Mouse (Mus musculus) cerebellum, postnatal 14 days (tissue): Measurements from ENCODE around the gene Armc12.

ENCODE experiments used
- DNase-seq, 2 experiments: peaks; one replicate each; pipeline ENCODE4 v3.0.0; 2021; ENCODE audit warnings: mixed read lengths in 2 of 2

Gene Armc12

GRCm38 (mm10) chr17:28513844-28514243 lies 16.8 kb upstream of the Armc12 start:
- DNase-seq = no peak

GRCm38 (mm10) chr17:28514555-28514954 lies 16.1 kb upstream of the Armc12 start:
- no peak for DNase-seq

GRCm38 (mm10) chr17:28515431-28516341 lies 14.9 kb upstream of the Armc12 start:
- no peak for DNase-seq

GRCm38 (mm10) chr17:28516881-28517280 lies 13.7 kb upstream of the Armc12 start:
- no peak for DNase-seq

GRCm38 (mm10) chr17:28517441-28517955 lies 13.1 kb upstream of the Armc12 start, which contains the start of gene Fkbp5:
Gene Fkbp5, minus strand, starts transcription at chr17:28517527.
- peak in 1 of 2 experiments; percentile 61 for DNase-seq

- DNase-seq = peak; percentile 83 to 84
Measured at GRCm38 (mm10) chr17:28517956-28518614, 12.5 kb upstream of the Armc12 start.

- no peak for DNase-seq
Measured at GRCm38 (mm10) chr17:28518615-28519071, 12.0 kb upstream of the Armc12 start.

- DNase-seq = no peak
Measured at GRCm38 (mm10) chr17:28519827-28520226, 10.8 kb upstream of the Armc12 start.

GRCm38 (mm10) chr17:28520561-28520960 lies 10.0 kb upstream of the Armc12 start:
- DNase-seq = no peak

GRCm38 (mm10) chr17:28521071-28521726 lies 9.4 kb upstream of the Armc12 start:
- DNase-seq = no peak

GRCm38 (mm10) chr17:28521920-28522319 lies 8.7 kb upstream of the Armc12 start:
- no peak for DNase-seq

GRCm38 (mm10) chr17:28522623-28523354 lies 7.8 kb upstream of the Armc12 start:
- DNase-seq = peak; percentile 92 to 96

- DNase-seq = no peak
Measured at GRCm38 (mm10) chr17:28523355-28524008, 7.1 kb upstream of the Armc12 start.

GRCm38 (mm10) chr17:28524009-28524695 lies 6.5 kb upstream of the Armc12 start:
- no peak for DNase-seq

GRCm38 (mm10) chr17:28524831-28525430 lies 5.7 kb upstream of the Armc12 start:
- DNase-seq = no peak

- DNase-seq = no peak
Measured at GRCm38 (mm10) chr17:28527184-28528042, 3.2 kb upstream of the Armc12 start.

- peak; percentile 94 for DNase-seq
Measured at GRCm38 (mm10) chr17:28528043-28528351, 2.6 kb upstream of the Armc12 start.

- DNase-seq = no peak
Measured at GRCm38 (mm10) chr17:28529116-28529515, 1.5 kb upstream of the Armc12 start.

- DNase-seq = no peak
Measured at GRCm38 (mm10) chr17:28531946-28532345, 1.3 kb downstream of the Armc12 start.

GRCm38 (mm10) chr17:28532557-28532956 lies 2.0 kb downstream of the Armc12 start:
- no peak for DNase-seq
